Mouse (Mus musculus) forebrain, embryonic 13.5 days (tissue): ENCODE measurements around the gene Nwd2. TPM values are rescaled to one million over a fixed set of nuclear protein-coding genes. Genes with fewer than 3 reads are reported as not detected.

ENCODE experiments used
- ATAC-seq: fragments of 200-750 bp; cut with Nextera tagmentation; 2 replicates; pipeline ENCODE4 v1.8.0; 2017
- H3K27ac ChIP-seq: fragments of 300-500 bp; sonication (generic); 2 replicates; pipeline ENCODE4 v1.5.1; 2015; ENCODE audit warnings: inconsistent platforms, mild to moderate bottlenecking, moderate library complexity
- H3K27me3 ChIP-seq: fragments of 300-500 bp; sonication (generic); 2 replicates; pipeline ENCODE4 v1.6.1; 2015; ENCODE audit warnings: mild to moderate bottlenecking, inconsistent platforms
- H3K36me3 ChIP-seq: fragments of 300-500 bp; sonication (generic); 2 replicates; pipeline ENCODE4 v1.6.1; 2015; ENCODE audit warnings: mild to moderate bottlenecking, inconsistent platforms; ENCODE audit not compliant: poor library complexity, severe bottlenecking
- H3K4me1 ChIP-seq: fragments of 300-500 bp; sonication (generic); 2 replicates; pipeline ENCODE4 v1.6.1; 2015; ENCODE audit warnings: inconsistent platforms
- H3K4me2 ChIP-seq: fragments of 300-500 bp; sonication (generic); 2 replicates; pipeline ENCODE4 v1.6.1; 2015; ENCODE audit warnings: inconsistent platforms, mild to moderate bottlenecking, moderate library complexity
- H3K4me3 ChIP-seq: fragments of 300-500 bp; sonication (generic); 2 replicates; pipeline ENCODE4 v1.5.1; 2015; ENCODE audit warnings: mild to moderate bottlenecking, inconsistent platforms
- H3K9ac ChIP-seq: fragments of 300-500 bp; sonication (generic); 2 replicates; pipeline ENCODE4 v1.6.1; 2015; ENCODE audit warnings: mild to moderate bottlenecking, inconsistent platforms
- H3K9me3 ChIP-seq: fragments of 300-500 bp; sonication (generic); replicated peaks from 2 replicates; pipeline ENCODE4 v1.6.1; 2016; ENCODE audit warnings: inconsistent platforms
- WGBS: fragments of 180-500 bp; shearing (Covaris S2); methylation state at CpG from one replicate; pipeline ENCODE4 v1.1.7; 2015; 5-methylcytosine and 5-hydroxymethylcytosine counted together
- polyA plus RNA-seq: library from polyadenylated mRNA; unstranded; fragments of >200 nt; fragmentation: Nextera tagmentation; extraction: Ambion mirVana; gene quantifications from 2 replicates; pipeline ENCODE4 v1.2.1, GENCODE M21; 2015

The Nwd2 gene
- polyA plus RNA-seq, 1 experiment from 2014 or later, result 2.0 TPM

GRCm38 (mm10) chr5:63821176-63821575, 172.3 kb downstream of the Nwd2 start:
- Histone ChIP-seq H3K4me2 (no peak overlapping the region), H3K27me3 (no peaks in the 10 kb centered on the region), H3K9ac (no peak overlapping the region), H3K4me3 (no peak overlapping the region), H3K36me3 (no peaks in the 10 kb centered on the region), H3K4me1 (no peaks in the 10 kb centered on the region), H3K9me3 (no peaks in the 10 kb centered on the region), H3K27ac (no peak overlapping the region)
- WGBS, result 94% methylated on average over 5 of the region's 5 CpGs
- no peak for ATAC-seq

GRCm38 (mm10) chr5:63821860-63822259, 173.0 kb downstream of the Nwd2 start:
- no peaks in the 10 kb centered on the region for H3K9me3 ChIP-seq
- ATAC-seq, result no peak
- no peak overlapping the region for H3K4me2 ChIP-seq
- H3K4me3 ChIP-seq, result no peak overlapping the region
- H3K27ac ChIP-seq, result no peak overlapping the region
- H3K4me1 ChIP-seq, result no peaks in the 10 kb centered on the region
- H3K27me3 ChIP-seq, result no peaks in the 10 kb centered on the region
- H3K9ac ChIP-seq, result no peak overlapping the region
- 86% methylated on average over 8 of the region's 8 CpGs for WGBS
- no peaks in the 10 kb centered on the region for H3K36me3 ChIP-seq

- no peak overlapping the region for H3K27ac ChIP-seq
- H3K4me3 ChIP-seq, result no peak overlapping the region
- 61% methylated on average over 10 of the region's 10 CpGs for WGBS
- no peaks in the 10 kb centered on the region for H3K36me3 ChIP-seq
- no peak overlapping the region for H3K9ac ChIP-seq
- H3K4me1 ChIP-seq, result no peaks in the 10 kb centered on the region
- H3K9me3 ChIP-seq, result no peaks in the 10 kb centered on the region
- no peaks in the 10 kb centered on the region for H3K27me3 ChIP-seq
- no peak overlapping the region for H3K4me2 ChIP-seq
- no peak for ATAC-seq
Measured at GRCm38 (mm10) chr5:63823362-63824332, 174.7 kb downstream of the Nwd2 start.

GRCm38 (mm10) chr5:63824599-63825350, 175.9 kb downstream of the Nwd2 start:
- H3K9me3 ChIP-seq, result no peaks in the 10 kb centered on the region
- no peak overlapping the region for H3K4me2 ChIP-seq
- H3K27ac ChIP-seq, result no peak overlapping the region
- H3K36me3 ChIP-seq, result no peaks in the 10 kb centered on the region
- no peak for ATAC-seq
- H3K27me3 ChIP-seq, result no peaks in the 10 kb centered on the region
- H3K9ac ChIP-seq, result no peak overlapping the region
- H3K4me1 ChIP-seq, result no peaks in the 10 kb centered on the region
- WGBS, result 92% methylated on average over 8 of the region's 8 CpGs
- no peak overlapping the region for H3K4me3 ChIP-seq

- ATAC-seq, result no peak
Measured at GRCm38 (mm10) chr5:63825881-63826280, 177.0 kb downstream of the Nwd2 start.

GRCm38 (mm10) chr5:63827006-63827405, 178.1 kb downstream of the Nwd2 start:
- Histone ChIP-seq H3K27ac (no peak overlapping the region), H3K4me3 (no peak overlapping the region), H3K4me2 (no peak overlapping the region), H3K9me3 (no peaks in the 10 kb centered on the region), H3K36me3 (no peaks in the 10 kb centered on the region), H3K9ac (no peak overlapping the region), H3K27me3 (no peaks in the 10 kb centered on the region), H3K4me1 (no peaks in the 10 kb centered on the region)
- 87% methylated on average over 6 of the region's 6 CpGs for WGBS
- no peak for ATAC-seq

More at GRCm38 (mm10) chr5:63825881-63826280, 177.0 kb downstream of the Nwd2 start:
- H3K9ac ChIP-seq, result no peak overlapping the region
- no peak overlapping the region for H3K4me2 ChIP-seq
- no peaks in the 10 kb centered on the region for H3K36me3 ChIP-seq
- H3K4me1 ChIP-seq, result no peaks in the 10 kb centered on the region
- no peak overlapping the region for H3K4me3 ChIP-seq
- no peaks in the 10 kb centered on the region for H3K9me3 ChIP-seq
- H3K27me3 ChIP-seq, result no peaks in the 10 kb centered on the region
- WGBS, result 79% methylated on average over 5 of the region's 5 CpGs
- H3K27ac ChIP-seq, result no peak overlapping the region

GRCm38 (mm10) chr5:63827415-63828053, 178.6 kb downstream of the Nwd2 start:
- no peak for ATAC-seq

GRCm38 (mm10) chr5:63828380-63829185, 179.7 kb downstream of the Nwd2 start:
- no peak overlapping the region for H3K27ac ChIP-seq

More at GRCm38 (mm10) chr5:63827415-63828053, 178.6 kb downstream of the Nwd2 start:
- Histone ChIP-seq H3K27ac (no peak overlapping the region), H3K36me3 (no peaks in the 10 kb centered on the region), H3K27me3 (no peaks in the 10 kb centered on the region), H3K4me2 (no peak overlapping the region), H3K4me3 (no peak overlapping the region), H3K4me1 (no peaks in the 10 kb centered on the region), H3K9ac (no peak overlapping the region), H3K9me3 (no peaks in the 10 kb centered on the region)
- WGBS, result 55% methylated on average over 5 of the region's 5 CpGs

GRCm38 (mm10) chr5:63831054-63831453, 182.2 kb downstream of the Nwd2 start:
- no peak overlapping the region for H3K4me2 ChIP-seq
- H3K27ac ChIP-seq, result no peak overlapping the region
- H3K27me3 ChIP-seq, result no peaks in the 10 kb centered on the region
- no peaks in the 10 kb centered on the region for H3K4me1 ChIP-seq
- no peak for ATAC-seq
- no peak overlapping the region for H3K9ac ChIP-seq
- no peaks in the 10 kb centered on the region for H3K36me3 ChIP-seq
- WGBS, result 91% methylated on average over 4 of the region's 4 CpGs
- no peaks in the 10 kb centered on the region for H3K9me3 ChIP-seq
- H3K4me3 ChIP-seq, result no peak overlapping the region

More at GRCm38 (mm10) chr5:63828380-63829185, 179.7 kb downstream of the Nwd2 start:
- 91% methylated on average over 10 of the region's 10 CpGs for WGBS
- Histone ChIP-seq H3K9me3 (no peaks in the 10 kb centered on the region), H3K4me2 (no peak overlapping the region), H3K4me3 (no peak overlapping the region), H3K9ac (no peak overlapping the region), H3K27me3 (no peaks in the 10 kb centered on the region), H3K4me1 (no peaks in the 10 kb centered on the region), H3K36me3 (no peaks in the 10 kb centered on the region)
- no peak for ATAC-seq

GRCm38 (mm10) chr5:63833955-63834354, 185.1 kb downstream of the Nwd2 start:
- ATAC-seq, result no peak
- Histone ChIP-seq H3K27ac (no peak overlapping the region), H3K9me3 (no peaks in the 10 kb centered on the region), H3K4me3 (no peak overlapping the region), H3K9ac (no peak overlapping the region), H3K36me3 (no peaks in the 10 kb centered on the region), H3K27me3 (no peaks in the 10 kb centered on the region), H3K4me2 (no peak overlapping the region), H3K4me1 (no peaks in the 10 kb centered on the region)
- WGBS, result 56% methylated on average over 5 of the region's 5 CpGs

- ATAC-seq, result no peak
- H3K4me3 ChIP-seq, result no peak overlapping the region
Measured at GRCm38 (mm10) chr5:63834435-63834834, 185.5 kb downstream of the Nwd2 start.

More at GRCm38 (mm10) chr5:63834435-63834834, 185.5 kb downstream of the Nwd2 start:
- 81% methylated on average over 3 of the region's 3 CpGs for WGBS
- no peaks in the 10 kb centered on the region for H3K36me3 ChIP-seq
- no peaks in the 10 kb centered on the region for H3K27me3 ChIP-seq
- no peaks in the 10 kb centered on the region for H3K9me3 ChIP-seq
- H3K4me2 ChIP-seq, result no peak overlapping the region
- no peaks in the 10 kb centered on the region for H3K4me1 ChIP-seq
- no peak overlapping the region for H3K27ac ChIP-seq
- H3K9ac ChIP-seq, result no peak overlapping the region
